Mouse (Mus musculus) heart, embryonic 10.5 days (tissue): Measurements from ENCODE around the gene Ssbp1. TPM values are rescaled to one million over a fixed set of nuclear protein-coding genes. Genes with fewer than 3 reads are reported as not detected.

Source experiments
- DNase-seq: peaks from one replicate; pipeline ENCODE4 v3.0.0-alpha.2; 2017; ENCODE audit warnings: low spot score
- H3K27ac ChIP-seq: fragments of 300-500 bp; sonication (generic); 2 replicates; pipeline ENCODE4 v1.5.1; 2016; ENCODE audit warnings: mild to moderate bottlenecking
- H3K27me3 ChIP-seq: fragments of 300-500 bp; sonication (generic); 2 replicates; pipeline ENCODE4 v1.6.1; 2016; ENCODE audit warnings: mild to moderate bottlenecking; ENCODE audit not compliant: poor library complexity, insufficient read depth, severe bottlenecking
- H3K36me3 ChIP-seq: fragments of 300-500 bp; sonication (generic); 2 replicates; pipeline ENCODE4 v1.6.1; 2016; ENCODE audit warnings: mild to moderate bottlenecking, moderate library complexity
- H3K4me1 ChIP-seq: fragments of 300-500 bp; sonication (generic); 2 replicates; pipeline ENCODE4 v1.6.1; 2016; ENCODE audit warnings: mild to moderate bottlenecking
- H3K4me3 ChIP-seq: fragments of 300-500 bp; sonication (generic); 2 replicates; pipeline ENCODE4 v1.5.1; 2016; ENCODE audit warnings: mild to moderate bottlenecking, moderate library complexity
- H3K9me3 ChIP-seq: fragments of 300-500 bp; sonication (generic); 2 replicates; pipeline ENCODE4 v1.6.1; 2016; ENCODE audit warnings: mild to moderate bottlenecking, moderate library complexity
- WGBS: fragments of 180-500 bp; shearing (Covaris S2); methylation state at CpG from one replicate; pipeline ENCODE4 v1.1.7; 2016; 5-methylcytosine and 5-hydroxymethylcytosine counted together
- polyA plus RNA-seq: library from polyadenylated mRNA; unstranded; fragments of >200 nt; fragmentation: Nextera tagmentation; extraction: Ambion mirVana; gene quantifications from 2 replicates; pipeline ENCODE4 v1.2.1, GENCODE M21; 2016

The Ssbp1 gene
- 122 and 162 TPM in 2 replicates for polyA plus RNA-seq

- Histone ChIP-seq H3K4me3 (peak within 1 kb of the TSS; percentile 87), H3K27me3 (no peaks in the 10 kb centered on the region), H3K36me3 (peaks cover 31% of the 10 kb centered on the region), H3K27ac (peak within 1 kb of the TSS; percentile 98), H3K4me1 (peaks cover 10% of the 10 kb centered on the region), H3K9me3 (no peaks in the 10 kb centered on the region)
- DNase-seq, result peak; percentile 97
- 1% methylated on average over 54 of the region's 54 CpGs for WGBS
These were observed at the start of gene Ssbp1 for GRCm38 (mm10) chr6:40470916-40471719. Gene Ssbp1, plus strand, starts transcription at chr6:40471352.

GRCm38 (mm10) chr6:40423013-40423412 is 48.1 kb upstream of the Ssbp1 start:
- no peaks in the 10 kb centered on the region for H3K4me1 ChIP-seq
- no peak overlapping the region for H3K4me3 ChIP-seq
- DNase-seq, result no peak
- no peaks in the 10 kb centered on the region for H3K27me3 ChIP-seq
- H3K9me3 ChIP-seq, result no peaks in the 10 kb centered on the region
- no peak overlapping the region for H3K27ac ChIP-seq
- H3K36me3 ChIP-seq, result no peaks in the 10 kb centered on the region
- 86% methylated on average over 1 of the region's 1 CpGs for WGBS

GRCm38 (mm10) chr6:40423774-40424173 is 47.4 kb upstream of the Ssbp1 start:
- Histone ChIP-seq H3K9me3 (no peaks in the 10 kb centered on the region), H3K4me3 (no peak overlapping the region), H3K27ac (no peak overlapping the region), H3K27me3 (no peaks in the 10 kb centered on the region), H3K4me1 (no peaks in the 10 kb centered on the region), H3K36me3 (no peaks in the 10 kb centered on the region)
- 46% methylated on average over 1 of the region's 1 CpGs for WGBS
- DNase-seq, result no peak

- H3K4me1 ChIP-seq, result no peaks in the 10 kb centered on the region
- H3K27me3 ChIP-seq, result no peaks in the 10 kb centered on the region
- no peak overlapping the region for H3K27ac ChIP-seq
- WGBS, result 80% methylated on average over 7 of the region's 7 CpGs
- no peak for DNase-seq
- no peak overlapping the region for H3K4me3 ChIP-seq
- no peaks in the 10 kb centered on the region for H3K9me3 ChIP-seq
- H3K36me3 ChIP-seq, result no peaks in the 10 kb centered on the region
These were observed 43.7 kb upstream of the Ssbp1 start for GRCm38 (mm10) chr6:40427441-40427840.

GRCm38 (mm10) chr6:40428696-40429095 is 42.5 kb upstream of the Ssbp1 start:
- Histone ChIP-seq H3K4me3 (no peak overlapping the region), H3K27me3 (0 out of 2 replicates have a peak, but pooled peaks cover 6% of the 10 kb centered on the region), H3K36me3 (no peaks in the 10 kb centered on the region), H3K27ac (no peak overlapping the region), H3K4me1 (no peaks in the 10 kb centered on the region), H3K9me3 (no peaks in the 10 kb centered on the region)
- no peak for DNase-seq
- 77% methylated on average over 3 of the region's 3 CpGs for WGBS

DNA sequence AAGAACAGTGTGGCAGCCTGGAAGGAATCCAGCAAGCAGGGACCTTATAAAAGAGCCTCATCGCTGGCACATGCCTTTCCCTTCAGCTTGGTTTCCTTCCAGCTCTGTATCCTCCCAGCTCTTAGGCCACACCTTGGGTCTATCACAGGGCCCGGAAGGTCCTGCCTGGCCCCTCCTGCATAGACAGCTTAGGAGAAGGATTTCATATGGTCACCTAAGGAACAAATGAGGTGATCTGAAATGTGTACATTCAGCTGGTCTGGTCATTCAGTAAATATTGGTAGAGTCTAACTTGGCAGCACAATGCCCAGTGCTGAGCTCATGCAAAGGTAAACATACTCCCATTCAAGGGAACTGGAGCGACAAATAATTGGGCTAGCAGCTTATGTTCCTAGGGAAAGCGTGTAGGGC is 41.6 kb upstream of the Ssbp1 start:
- WGBS, result 81% methylated on average over 4 of the region's 4 CpGs
- no peak for DNase-seq
- Histone ChIP-seq H3K4me3 (no peak overlapping the region), H3K27ac (no peak overlapping the region), H3K27me3 (0 out of 2 replicates have a peak, but pooled peaks cover 7% of the 10 kb centered on the region), H3K9me3 (no peaks in the 10 kb centered on the region), H3K4me1 (no peaks in the 10 kb centered on the region), H3K36me3 (no peaks in the 10 kb centered on the region)

- no peak for DNase-seq
- no peaks in the 10 kb centered on the region for H3K9me3 ChIP-seq
- H3K36me3 ChIP-seq, result no peaks in the 10 kb centered on the region
- H3K4me3 ChIP-seq, result no peak overlapping the region
- peaks cover 5% of the 10 kb centered on the region; the same call in 1 of the 2 replicates for H3K4me1 ChIP-seq
- WGBS, result 78% methylated on average over 3 of the region's 3 CpGs
- no peak overlapping the region for H3K27ac ChIP-seq
- H3K27me3 ChIP-seq, result 0 out of 2 replicates have a peak, but pooled peaks cover 7% of the 10 kb centered on the region
These were observed 40.9 kb upstream of the Ssbp1 start for GRCm38 (mm10) chr6:40430251-40430650.

GRCm38 (mm10) chr6:40430878-40431277 is 40.3 kb upstream of the Ssbp1 start:
- H3K9me3 ChIP-seq, result no peaks in the 10 kb centered on the region
- peaks cover 5% of the 10 kb centered on the region; the same call in 1 of the 2 replicates for H3K4me1 ChIP-seq
- no peak overlapping the region for H3K27ac ChIP-seq
- no peak overlapping the region for H3K4me3 ChIP-seq
- no peak for DNase-seq
- no peaks in the 10 kb centered on the region for H3K36me3 ChIP-seq
- 73% methylated on average over 3 of the region's 3 CpGs for WGBS
- H3K27me3 ChIP-seq, result 0 out of 2 replicates have a peak, but pooled peaks cover 7% of the 10 kb centered on the region

DNA sequence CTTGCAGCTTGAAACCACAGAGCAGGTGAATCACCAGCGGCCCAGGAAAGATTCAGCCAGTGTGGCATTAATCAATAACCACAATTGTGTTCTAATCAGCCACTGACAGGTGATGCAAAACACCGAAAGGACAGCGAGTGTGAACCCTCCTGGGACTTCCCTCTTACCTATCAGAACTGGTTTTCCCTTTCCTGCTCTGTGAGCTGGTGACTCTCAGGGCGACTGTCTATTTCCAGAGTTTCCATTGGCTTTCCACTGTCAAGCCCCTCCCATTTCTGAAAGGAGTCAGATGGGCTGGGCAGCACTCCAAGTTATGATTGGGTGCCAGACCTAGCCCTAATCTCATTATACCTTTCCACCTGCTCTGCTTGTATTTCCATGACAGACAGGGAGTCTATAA is 39.8 kb upstream of the Ssbp1 start:
- DNase-seq, result no peak
- H3K36me3 ChIP-seq, result no peaks in the 10 kb centered on the region
- peaks cover 5% of the 10 kb centered on the region; the same call in 1 of the 2 replicates for H3K4me1 ChIP-seq
- no peak overlapping the region for H3K4me3 ChIP-seq
- H3K27me3 ChIP-seq, result 0 out of 2 replicates have a peak, but pooled peaks cover 7% of the 10 kb centered on the region
- H3K9me3 ChIP-seq, result no peaks in the 10 kb centered on the region
- no peak overlapping the region for H3K27ac ChIP-seq
- WGBS, result 45% methylated on average over 4 of the region's 4 CpGs

GRCm38 (mm10) chr6:40431812-40432211 is 39.3 kb upstream of the Ssbp1 start:
- Histone ChIP-seq H3K9me3 (no peaks in the 10 kb centered on the region), H3K4me1 (peaks cover 5% of the 10 kb centered on the region; the same call in 1 of the 2 replicates), H3K4me3 (no peak overlapping the region), H3K36me3 (no peaks in the 10 kb centered on the region), H3K27me3 (0 out of 2 replicates have a peak, but pooled peaks cover 7% of the 10 kb centered on the region), H3K27ac (no peak overlapping the region)
- no peak for DNase-seq

DNA sequence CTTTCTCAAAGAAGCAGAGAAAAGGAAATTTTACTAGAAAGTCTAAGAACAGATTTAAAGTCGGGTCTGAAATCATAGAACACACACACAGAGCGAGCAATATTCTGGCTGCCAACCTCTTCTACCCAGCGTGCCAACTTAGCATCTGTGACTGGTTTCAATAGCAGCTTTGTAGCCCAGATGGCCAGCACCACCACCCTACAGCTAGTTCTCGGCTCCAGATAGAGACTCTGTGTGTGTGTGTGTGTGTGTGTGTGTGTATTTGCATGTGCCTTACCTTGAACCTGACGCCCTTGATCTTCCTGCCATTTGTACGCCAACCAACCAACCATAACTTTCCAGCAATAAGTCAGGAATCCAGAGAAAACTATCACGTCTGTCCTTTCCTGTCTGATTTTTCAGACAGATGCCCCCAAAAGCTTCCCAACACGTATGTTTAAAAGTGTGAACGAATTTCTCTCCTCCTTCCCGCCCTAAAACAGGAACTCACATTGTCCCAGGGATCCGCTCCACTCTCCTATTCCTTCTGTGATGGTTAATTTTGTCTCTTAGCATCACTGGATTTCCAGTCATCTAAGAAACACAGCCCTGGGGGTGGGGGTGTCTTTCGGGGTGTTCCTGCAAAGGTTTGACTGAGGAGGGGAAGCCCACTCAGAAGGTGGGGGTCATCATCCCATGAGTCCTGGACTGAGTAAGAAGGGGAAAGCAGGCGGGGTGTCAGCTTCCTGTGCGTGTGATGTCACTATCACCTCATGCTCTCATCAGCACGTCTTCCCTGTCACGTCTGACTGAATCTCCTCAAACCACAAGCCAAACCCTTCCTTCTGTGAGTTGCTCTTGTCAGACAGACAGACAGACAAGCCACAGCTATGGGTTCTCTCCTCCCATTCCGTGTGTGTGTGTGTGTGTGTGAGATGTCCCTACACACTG is 38.5 kb upstream of the Ssbp1 start:
- H3K9me3 ChIP-seq, result no peaks in the 10 kb centered on the region
- no peaks in the 10 kb centered on the region for H3K36me3 ChIP-seq
- peaks cover 5% of the 10 kb centered on the region; the same call in 1 of the 2 replicates for H3K4me1 ChIP-seq
- H3K27me3 ChIP-seq, result peaks cover 14% of the 10 kb centered on the region
- no peak for DNase-seq
- 83% methylated on average over 17 of the region's 17 CpGs for WGBS
- H3K4me3 ChIP-seq, result no peak overlapping the region
- H3K27ac ChIP-seq, result no peak overlapping the region

- WGBS, result 12% methylated on average over 7 of the region's 7 CpGs
- H3K27ac ChIP-seq, result peak overlapping the region; percentile 92
- DNase-seq, result no peak
- H3K4me3 ChIP-seq, result peak overlapping the region; percentile 89
- H3K27me3 ChIP-seq, result peaks cover 18% of the 10 kb centered on the region
- no peaks in the 10 kb centered on the region for H3K36me3 ChIP-seq
- H3K9me3 ChIP-seq, result no peaks in the 10 kb centered on the region
- peaks cover 5% of the 10 kb centered on the region; the same call in 1 of the 2 replicates for H3K4me1 ChIP-seq
These were observed 36.5 kb upstream of the Ssbp1 start for GRCm38 (mm10) chr6:40434697-40435096.
